Mouse (Mus musculus) megakaryocyte, embryonic 14.5 days (primary cell): Measurements from ENCODE around the gene Cdk6.

ENCODE experiments used
- FLI1 ChIP-seq: IDR thresholded peaks from 2 replicates; pipeline ENCODE4 v1.6.1; 2012; ENCODE audit warnings: low read length, inconsistent platforms, mixed read lengths
- GATA1 ChIP-seq: IDR thresholded peaks from 3 replicates; pipeline ENCODE4 v1.6.1; 2012; ENCODE audit warnings: mixed read lengths, low read length, inconsistent platforms, borderline replicate concordance

DNA sequence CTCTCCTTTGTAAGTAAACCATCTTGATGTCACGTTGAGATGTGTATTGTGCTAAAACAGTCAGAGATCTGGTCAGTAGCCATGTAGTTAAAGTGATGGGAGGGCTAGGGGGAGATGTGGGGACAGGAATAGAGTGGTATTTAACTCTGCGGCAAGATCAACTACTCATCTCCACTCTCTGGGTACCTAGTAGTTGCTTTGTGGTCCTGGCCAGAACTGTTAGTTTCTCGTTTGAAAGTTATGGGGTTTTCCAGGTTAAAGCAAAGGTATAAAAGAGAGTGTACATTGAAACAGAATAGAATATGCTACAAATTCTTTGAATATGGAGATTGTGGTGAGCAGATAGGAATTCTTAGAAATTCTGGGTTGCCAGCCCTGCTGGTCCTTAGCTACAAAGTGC is 136.4 kb downstream of the Cdk6 start:
- no peak for TF ChIP-seq GATA1
- TF ChIP-seq FLI1: no peak
